Mouse (Mus musculus): ENCODE data around the gene Slain2. TPM values are rescaled to one million over a fixed set of nuclear protein-coding genes. Genes with fewer than 3 reads are reported as not detected.

Slain2 gene
- polyA plus RNA-seq, 1 experiment from 2014 or later = 17.2 TPM

DNA sequence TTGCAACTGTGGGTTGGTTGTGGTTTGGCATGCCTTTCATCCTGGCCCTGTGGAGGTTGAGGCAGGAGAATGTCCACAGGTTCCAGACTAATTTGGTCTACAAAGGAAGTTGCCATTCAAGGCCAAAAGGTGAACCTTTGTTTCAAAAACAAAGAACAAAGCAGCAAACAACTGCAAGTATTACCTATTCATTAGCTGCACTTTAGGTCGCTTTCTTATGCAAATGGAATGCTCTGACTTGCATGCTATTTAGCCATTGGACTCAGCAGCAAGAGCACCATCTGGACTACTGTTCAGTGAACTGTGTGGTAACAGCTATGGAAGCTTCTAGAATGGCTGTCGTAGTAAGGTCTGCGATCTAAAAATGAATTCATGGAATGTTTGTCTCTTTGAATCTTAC, 11.8 kb upstream of the Slain2 start:
- Histone ChIP-seq H3K4me3 (replicated peaks) (no peak overlapping the region), H3K27ac (replicated peaks) (no peak overlapping the region), H3K9ac (no peak overlapping the region), H3K9me3 (replicated peaks) (no peaks in the 10 kb centered on the region), H3K4me1 (no peaks in the 10 kb centered on the region), H3K4me2 (replicated peaks) (no peak overlapping the region), H3K36me3 (no peaks in the 10 kb centered on the region), H3K27me3 (no peaks in the 10 kb centered on the region)
- no peak for ATAC-seq (ENCODE audit: insufficient number of reproducible peaks, low FRiP score, low TSS enrichment, low read depth)
- 63% methylated on average over 3 of the region's 3 CpGs for WGBS

DNA sequence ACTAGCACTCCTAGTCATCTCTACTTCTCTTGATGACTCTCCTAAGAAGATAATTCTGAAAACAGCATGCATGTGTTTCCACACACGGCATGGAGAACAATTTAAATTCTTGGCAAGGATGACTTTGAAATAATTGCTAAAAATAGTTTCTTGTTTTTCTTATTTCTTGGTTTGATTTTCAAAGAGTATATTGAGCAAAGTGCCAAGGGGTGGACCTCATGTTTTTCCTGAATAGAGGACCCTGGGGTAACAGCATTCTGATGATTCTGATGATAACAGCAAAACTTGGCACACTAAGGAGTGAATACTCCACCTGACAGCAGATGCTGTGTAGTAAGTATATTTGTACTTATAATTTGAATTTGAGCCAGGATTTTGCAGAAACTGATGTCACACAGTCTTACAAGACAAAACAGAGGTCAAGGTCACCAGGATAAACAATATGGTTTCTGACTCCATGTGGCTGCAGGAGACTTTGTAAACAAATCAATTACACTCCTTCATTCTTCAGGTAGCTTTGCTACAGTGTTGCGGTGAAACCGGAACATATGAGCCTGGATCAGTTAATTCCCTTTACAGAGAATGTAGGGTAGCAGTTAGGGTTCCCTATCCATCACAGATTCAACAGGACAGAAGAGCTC, 11.1 kb upstream of the Slain2 start:
- no peak overlapping the region for H3K9ac ChIP-seq
- no peak overlapping the region for H3K4me3 ChIP-seq (replicated peaks)
- 57% methylated on average over 3 of the region's 3 CpGs for WGBS
- no peak for ATAC-seq (ENCODE audit: insufficient number of reproducible peaks, low FRiP score, low TSS enrichment, low read depth)
- no peaks in the 10 kb centered on the region for H3K4me1 ChIP-seq
- H3K27me3 ChIP-seq = no peaks in the 10 kb centered on the region
- no peak overlapping the region for H3K27ac ChIP-seq (replicated peaks)
- no peaks in the 10 kb centered on the region for H3K9me3 ChIP-seq (replicated peaks)
- no peak overlapping the region for H3K4me2 ChIP-seq (replicated peaks)
- no peaks in the 10 kb centered on the region for H3K36me3 ChIP-seq

- Histone ChIP-seq H3K27me3 (no peaks in the 10 kb centered on the region), H3K9me3 (replicated peaks) (no peaks in the 10 kb centered on the region), H3K4me3 (replicated peaks) (no peak overlapping the region), H3K36me3 (no peaks in the 10 kb centered on the region), H3K4me1 (no peaks in the 10 kb centered on the region), H3K9ac (no peak overlapping the region), H3K4me2 (replicated peaks) (no peak overlapping the region), H3K27ac (replicated peaks) (no peak overlapping the region)
- no peak for ATAC-seq (ENCODE audit: insufficient number of reproducible peaks, low FRiP score, low TSS enrichment, low read depth)
- 72% methylated on average over 18 of the region's 18 CpGs for WGBS
Measured at GRCm38 (mm10) chr5:72904903-72905790, 9.0 kb upstream of the Slain2 start.

- Histone ChIP-seq H3K4me2 (replicated peaks) (no peak overlapping the region), H3K9ac (no peak overlapping the region), H3K4me1 (no peaks in the 10 kb centered on the region), H3K36me3 (no peaks in the 10 kb centered on the region), H3K27ac (replicated peaks) (no peak overlapping the region), H3K4me3 (replicated peaks) (no peak overlapping the region), H3K27me3 (no peaks in the 10 kb centered on the region), H3K9me3 (replicated peaks) (no peaks in the 10 kb centered on the region)
- WGBS = 79% methylated on average over 6 of the region's 6 CpGs
- ATAC-seq (ENCODE audit: insufficient number of reproducible peaks, low FRiP score, low TSS enrichment, low read depth) = no peak
Measured at GRCm38 (mm10) chr5:72907402-72907801, 6.7 kb upstream of the Slain2 start.

- WGBS = 75% methylated on average over 8 of the region's 8 CpGs
- no peak for ATAC-seq (ENCODE audit: insufficient number of reproducible peaks, low FRiP score, low TSS enrichment, low read depth)
Measured at GRCm38 (mm10) chr5:72908324-72908936, 5.7 kb upstream of the Slain2 start.

DNA sequence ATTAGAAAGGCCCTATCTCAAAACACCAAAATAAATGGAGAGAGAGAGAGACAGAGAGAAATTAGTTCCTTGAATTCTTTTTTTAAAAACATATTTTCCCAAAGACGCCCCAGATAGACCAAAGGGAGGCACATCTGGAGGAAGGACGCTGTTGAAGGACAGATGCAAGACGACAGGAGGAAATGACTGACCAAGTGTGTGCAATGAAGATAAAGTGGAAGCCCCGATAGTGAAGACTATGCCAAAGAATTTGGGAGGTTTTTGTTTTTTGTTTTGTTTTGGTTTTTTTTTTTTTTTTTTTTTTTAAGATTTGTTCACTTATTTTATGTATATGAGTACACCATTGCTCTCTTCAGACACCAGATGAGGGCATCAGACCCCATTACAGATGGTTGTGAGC, 4.7 kb upstream of the Slain2 start:
- no peaks in the 10 kb centered on the region for H3K36me3 ChIP-seq
- H3K9ac ChIP-seq = no peak overlapping the region
- H3K27ac ChIP-seq (replicated peaks) = no peak overlapping the region
- no peak overlapping the region for H3K4me3 ChIP-seq (replicated peaks)
- WGBS = 76% methylated on average over 4 of the region's 4 CpGs
- H3K9me3 ChIP-seq (replicated peaks) = no peaks in the 10 kb centered on the region
- no peak overlapping the region for H3K4me2 ChIP-seq (replicated peaks)
- no peaks in the 10 kb centered on the region for H3K27me3 ChIP-seq
- peaks cover 9% of the 10 kb centered on the region; the same call in 1 of the 2 replicates for H3K4me1 ChIP-seq
- ATAC-seq (ENCODE audit: insufficient number of reproducible peaks, low FRiP score, low TSS enrichment, low read depth) = no peak

More at GRCm38 (mm10) chr5:72908324-72908936, 5.7 kb upstream of the Slain2 start:
- Histone ChIP-seq H3K4me2 (replicated peaks) (no peak overlapping the region), H3K27me3 (no peaks in the 10 kb centered on the region), H3K36me3 (no peaks in the 10 kb centered on the region), H3K27ac (replicated peaks) (no peak overlapping the region), H3K9me3 (replicated peaks) (no peaks in the 10 kb centered on the region), H3K4me3 (replicated peaks) (no peak overlapping the region), H3K9ac (no peak overlapping the region), H3K4me1 (peaks cover 9% of the 10 kb centered on the region; the same call in 1 of the 2 replicates)

GRCm38 (mm10) chr5:72910373-72910772, 3.7 kb upstream of the Slain2 start:
- no peak for ATAC-seq (ENCODE audit: insufficient number of reproducible peaks, low FRiP score, low TSS enrichment, low read depth)
- Histone ChIP-seq H3K9me3 (replicated peaks) (no peaks in the 10 kb centered on the region), H3K4me2 (replicated peaks) (no peak overlapping the region), H3K4me1 (peaks cover 9% of the 10 kb centered on the region; the same call in 1 of the 2 replicates), H3K27me3 (no peaks in the 10 kb centered on the region), H3K36me3 (no peaks in the 10 kb centered on the region), H3K27ac (replicated peaks) (peak overlapping the region; percentile 58; the same call in 1 of the 2 replicates), H3K9ac (no peak overlapping the region), H3K4me3 (replicated peaks) (no peak overlapping the region)
- 90% methylated on average over 1 of the region's 1 CpGs for WGBS

DNA sequence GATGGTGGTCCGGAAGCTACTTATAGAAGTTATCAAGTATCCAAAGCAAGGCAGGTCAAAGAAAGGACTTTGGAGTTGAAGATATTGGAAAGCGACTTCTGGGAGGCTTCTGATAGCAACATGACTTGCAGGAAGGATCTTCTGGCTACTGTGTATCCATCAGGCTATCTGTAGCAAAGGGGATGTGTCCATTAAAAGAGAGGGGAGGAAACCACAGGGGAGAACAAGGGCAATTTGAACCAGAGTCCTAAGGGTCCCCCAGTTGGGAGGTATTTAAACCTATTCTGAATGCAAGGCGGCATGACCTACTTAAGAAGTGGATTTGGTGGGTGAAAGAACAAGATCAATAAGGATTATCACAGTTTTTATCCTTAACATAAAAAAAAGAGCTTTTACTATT, 2.8 kb upstream of the Slain2 start:
- no peaks in the 10 kb centered on the region for H3K9me3 ChIP-seq (replicated peaks)
- no peaks in the 10 kb centered on the region for H3K36me3 ChIP-seq
- H3K27me3 ChIP-seq = no peaks in the 10 kb centered on the region
- 89% methylated on average over 3 of the region's 3 CpGs for WGBS
- peaks cover 17% of the 10 kb centered on the region for H3K4me1 ChIP-seq
- no peak for ATAC-seq (ENCODE audit: insufficient number of reproducible peaks, low FRiP score, low TSS enrichment, low read depth)
- no peak overlapping the region for H3K4me2 ChIP-seq (replicated peaks)
- no peak overlapping the region for H3K4me3 ChIP-seq (replicated peaks)
- no peak overlapping the region for H3K9ac ChIP-seq
- no peak overlapping the region for H3K27ac ChIP-seq (replicated peaks)

GRCm38 (mm10) chr5:72914633-72915561, 793 bp downstream of the Slain2 start:
- Histone ChIP-seq H3K27me3 (no peaks in the 10 kb centered on the region), H3K9ac (peak overlapping the region; percentile 94), H3K4me3 (replicated peaks) (peak overlapping the region; percentile 68), H3K36me3 (no peaks in the 10 kb centered on the region), H3K4me2 (replicated peaks) (peak overlapping the region; percentile 79), H3K27ac (replicated peaks) (peak overlapping the region; percentile 97), H3K9me3 (replicated peaks) (no peaks in the 10 kb centered on the region), H3K4me1 (peaks cover 28% of the 10 kb centered on the region)
- under 1% methylated on average over 65 of the region's 66 CpGs for WGBS
- ATAC-seq (ENCODE audit: insufficient number of reproducible peaks, low FRiP score, low TSS enrichment, low read depth) = peak; percentile 22; the same call in 1 of the 2 replicates

DNA sequence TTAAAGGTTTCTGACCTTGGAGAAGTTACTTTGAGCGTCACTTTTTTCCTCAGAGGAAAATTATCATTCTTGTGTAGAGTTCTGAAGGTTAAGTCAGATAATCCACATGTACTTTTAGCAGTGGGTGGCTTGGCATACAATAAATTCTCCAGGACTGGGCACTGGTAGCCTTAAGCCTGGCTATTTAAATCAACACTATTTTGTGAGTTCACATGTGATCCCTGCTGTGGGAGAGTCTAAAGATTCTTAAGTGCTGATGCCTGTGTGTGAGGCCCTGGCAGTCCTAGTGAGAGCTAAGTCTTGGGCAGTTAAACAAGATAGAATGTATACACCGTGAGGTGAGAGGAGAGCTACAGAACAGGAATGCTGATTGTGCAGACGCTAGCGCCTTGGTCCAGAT, 1.9 kb downstream of the Slain2 start:
- no peaks in the 10 kb centered on the region for H3K9me3 ChIP-seq (replicated peaks)
- 36% methylated on average over 4 of the region's 4 CpGs for WGBS
- H3K4me1 ChIP-seq = peaks cover 28% of the 10 kb centered on the region
- peak overlapping the region; percentile 94; the same call in 1 of the 2 replicates for H3K9ac ChIP-seq
- no peaks in the 10 kb centered on the region for H3K27me3 ChIP-seq
- H3K4me2 ChIP-seq (replicated peaks) = peak overlapping the region; percentile 79
- 0 out of 2 replicates have a peak overlapping the region, but pooled peaks have one; percentile 7 for H3K27ac ChIP-seq (replicated peaks)
- H3K4me3 ChIP-seq (replicated peaks) = peak overlapping the region; percentile 68
- no peak for ATAC-seq (ENCODE audit: insufficient number of reproducible peaks, low FRiP score, low TSS enrichment, low read depth)
- no peaks in the 10 kb centered on the region for H3K36me3 ChIP-seq
